Mouse (Mus musculus) left cerebral cortex, adult 2 months (tissue): ENCODE results near the gene Qser1. TPM values are rescaled to one million over a fixed set of nuclear protein-coding genes. Genes with fewer than 3 reads are reported as not detected.
A peak's percentile ranks its signal among the peaks of the same experiment; 100 is the strongest.

Experiments used
- DNase-seq, 2 experiments: peaks; one replicate each; pipeline ENCODE4 v3.0.0; 2021 to 2022; ENCODE audit warnings: low spot score in 2 of 2, mixed read lengths in 1 of 2; ENCODE audit errors: extremely low spot score in 1 of 2
- H3K27ac ChIP-seq: fragments of 200-600 bp; 2 replicates; pipeline ENCODE4 v1.8.1; 2022
- H3K4me3 ChIP-seq: fragments of 200-600 bp; 2 replicates; pipeline ENCODE4 v1.8.1; 2022
- CTCF ChIP-seq: fragments of 200-600 bp; IDR thresholded peaks from 2 replicates; pipeline ENCODE4 v1.8.1; 2022; ENCODE audit warnings: antibody characterized with exemption, mild to moderate bottlenecking, moderate library complexity
- intact Hi-C: fragments of 180-260 bp; cut with DNase I; formaldehyde crosslinking; loops from one replicate; pipeline ENCODE4 v1.15.1; 2025
- total RNA-seq, 2 experiments: library from RNA; stranded (reverse); gene quantifications; 2 replicates each; pipeline ENCODE4 v1.2.3; 2021

Gene Qser1
- total RNA-seq, 2 experiments from 2014 or later: 10.2 to 10.8 TPM

- H3K4me3 ChIP-seq: peak overlapping the region; percentile 94
- DNase-seq: peak in 1 of 2 experiments; percentile 37
- peak overlapping the region; percentile 92 for H3K27ac ChIP-seq
- intact Hi-C loops: loop anchor here (2.0 kb wide), 1 partner anchor 201 kb away; the partner anchor contains the start of gene Eif3m
- no peak for TF ChIP-seq CTCF
Observed at GRCm38 (mm10) chr2:104815561-104816370, 794 bp downstream of the Qser1 start.

- DNase-seq: no peak
- Histone ChIP-seq H3K27ac (no peak overlapping the region), H3K4me3 (no peak overlapping the region)
- TF ChIP-seq CTCF: no peak
- intact Hi-C loops: no loop called here
Observed at GRCm38 (mm10) chr2:104814181-104814951, 2.2 kb downstream of the Qser1 start.

GRCm38 (mm10) chr2:104805435-104805834 is 11.1 kb downstream of the Qser1 start:
- H3K4me3 ChIP-seq: no peak overlapping the region
- H3K27ac ChIP-seq: no peak overlapping the region
- intact Hi-C loops: no loop called here
- no peak for TF ChIP-seq CTCF
- DNase-seq: no peak

- intact Hi-C loops: loop anchor here (2.0 kb wide), 1 partner anchor 90 kb away; no protein-coding TSS in a partner anchor
- peak; percentile 76 for TF ChIP-seq CTCF
- no peak for DNase-seq
- no peak overlapping the region for H3K4me3 ChIP-seq
- H3K27ac ChIP-seq: no peak overlapping the region
Observed at GRCm38 (mm10) chr2:104774763-104775162, 41.8 kb downstream of the Qser1 start.

- TF ChIP-seq CTCF: no peak
- intact Hi-C loops: no loop called here
- DNase-seq: no peak
- no peak overlapping the region for H3K27ac ChIP-seq
- H3K4me3 ChIP-seq: no peak overlapping the region
Observed at GRCm38 (mm10) chr2:104768697-104769096, 47.9 kb downstream of the Qser1 start.

- no peak for DNase-seq
- Histone ChIP-seq H3K27ac (no peak overlapping the region), H3K4me3 (no peak overlapping the region)
- TF ChIP-seq CTCF: no peak
- intact Hi-C loops: no loop called here
Observed at GRCm38 (mm10) chr2:104764018-104764417, 52.5 kb downstream of the Qser1 start.

GRCm38 (mm10) chr2:104763134-104763703 is 53.3 kb downstream of the Qser1 start:
- Histone ChIP-seq H3K27ac (no peak overlapping the region), H3K4me3 (no peak overlapping the region)
- no peak for TF ChIP-seq CTCF
- intact Hi-C loops: no loop called here
- no peak for DNase-seq

- intact Hi-C loops: no loop called here
- no peak for DNase-seq
- peak; percentile 52 for TF ChIP-seq CTCF
- no peak overlapping the region for H3K27ac ChIP-seq
- H3K4me3 ChIP-seq: no peak overlapping the region
Observed at GRCm38 (mm10) chr2:104750611-104751010, 65.9 kb downstream of the Qser1 start.

GRCm38 (mm10) chr2:104748652-104749183 is 67.8 kb downstream of the Qser1 start:
- no peak overlapping the region for H3K4me3 ChIP-seq
- DNase-seq: no peak
- intact Hi-C loops: no loop called here
- H3K27ac ChIP-seq: no peak overlapping the region
- TF ChIP-seq CTCF: no peak

GRCm38 (mm10) chr2:104746251-104746650 is 70.3 kb downstream of the Qser1 start:
- TF ChIP-seq CTCF: no peak
- DNase-seq: no peak
- intact Hi-C loops: no loop called here
- H3K4me3 ChIP-seq: no peak overlapping the region
- H3K27ac ChIP-seq: no peak overlapping the region

GRCm38 (mm10) chr2:104743971-104744370 is 72.6 kb downstream of the Qser1 start:
- H3K27ac ChIP-seq: no peak overlapping the region
- TF ChIP-seq CTCF: no peak
- intact Hi-C loops: loop anchor here (2.0 to 5.0 kb wide), 2 partner anchors 31 to 57 kb away; partner anchors contain the start of gene Tcp11l1
- DNase-seq: no peak
- H3K4me3 ChIP-seq: no peak overlapping the region
